Mouse (Mus musculus): ENCODE measurements around the gene Rbm31y. TPM values are rescaled to one million over a fixed set of nuclear protein-coding genes. Genes with fewer than 3 reads are reported as not detected.
"Not testable (repeated sequence)": the region's sequence is repeated elsewhere in the genome, so short reads cannot be mapped to it uniquely, and the experiment has no call there.

The Rbm31y gene
- not detected in 2 replicates for polyA plus RNA-seq (2015; fragmentation: Nextera tagmentation; extraction: Ambion mirVana)

GRCm38 (mm10) chrY:17400461-17400860, at the start of gene Rbm31y:
TSS of gene Rbm31y (plus strand) at chrY:17400761.
- not testable (repeated sequence) for H3K36me3 ChIP-seq (ENCODE audit: control insufficient read depth, insufficient read depth); H3K4me1 ChIP-seq (ENCODE audit: control insufficient read depth, low read depth, low read length); ATAC-seq (ENCODE audit: low read depth); H3K27ac ChIP-seq (ENCODE audit: low read length); H3K4me2 ChIP-seq (ENCODE audit: low read depth, low read length); H3K9me3 ChIP-seq (replicated peaks; ENCODE audit: control insufficient read depth, low read length); H3K27me3 ChIP-seq (ENCODE audit: control insufficient read depth, insufficient read depth, low read depth, low read length); H3K9ac ChIP-seq (ENCODE audit: low read depth, low read length); H3K4me3 ChIP-seq (ENCODE audit: low read depth, low read length)
- WGBS (ENCODE audit: insufficient replicate concordance), result no CpG with 5 or more reads among the region's 11 CpGs
